Mouse (Mus musculus) lung, postnatal 0 days (tissue): ENCODE data around the gene Zglp1.

ENCODE experiments used
- CTCF ChIP-seq: IDR thresholded peaks from 2 replicates; pipeline ENCODE4 v1.5.1; 2016; ENCODE audit warnings: antibody characterized with exemption, mild to moderate bottlenecking
- EP300 ChIP-seq: IDR thresholded peaks from 2 replicates; pipeline ENCODE4 v1.6.1; 2016; ENCODE audit warnings: antibody characterized with exemption, mild to moderate bottlenecking, control low read depth

GRCm38 (mm10) chr9:21072641-21073040 lies 5.7 kb upstream of the Zglp1 start:
- TF ChIP-seq CTCF (no peak), EP300 (no peak)
